Mouse (Mus musculus) CH12.LX (cell line): Measurements from ENCODE around the gene Cfap20.

Experiments
- CTCF ChIP-seq, 2 experiments: IDR thresholded peaks in 1 of 2; conservative IDR thresholded peaks in 1 of 2; 2 replicates each; pipeline ENCODE4 v1.5.1; 2011 to 2012; ENCODE audit warnings: low read depth in 2 of 2, low read length in 2 of 2, improper control_type of control experiment in 1 of 2, inconsistent platforms in 1 of 2, mild to moderate bottlenecking in 1 of 2, moderate library complexity in 1 of 2
- JUND ChIP-seq: conservative IDR thresholded peaks from 2 replicates; pipeline ENCODE4 v1.6.1; 2011; ENCODE audit warnings: low read depth, low read length, improper control_type of control experiment
- KAT2A ChIP-seq: IDR thresholded peaks from 2 replicates; pipeline ENCODE4 v1.6.1; 2012; ENCODE audit warnings: low read length, improper control_type of control experiment, inconsistent platforms; ENCODE audit not compliant: insufficient replicate concordance
- MAFK ChIP-seq: IDR thresholded peaks from 2 replicates; pipeline ENCODE4 v1.6.1; 2011; ENCODE audit warnings: low read length, improper control_type of control experiment; ENCODE audit not compliant: insufficient replicate concordance
- NELFE ChIP-seq: IDR thresholded peaks from 2 replicates; pipeline ENCODE4 v1.6.1; 2011; ENCODE audit warnings: low read depth, low read length, improper control_type of control experiment
- TCF12 ChIP-seq: IDR thresholded peaks from 2 replicates; pipeline ENCODE4 v1.6.1; 2014; ENCODE audit warnings: low read depth, mild to moderate bottlenecking, inconsistent platforms, low read length, improper control_type of control experiment

DNA sequence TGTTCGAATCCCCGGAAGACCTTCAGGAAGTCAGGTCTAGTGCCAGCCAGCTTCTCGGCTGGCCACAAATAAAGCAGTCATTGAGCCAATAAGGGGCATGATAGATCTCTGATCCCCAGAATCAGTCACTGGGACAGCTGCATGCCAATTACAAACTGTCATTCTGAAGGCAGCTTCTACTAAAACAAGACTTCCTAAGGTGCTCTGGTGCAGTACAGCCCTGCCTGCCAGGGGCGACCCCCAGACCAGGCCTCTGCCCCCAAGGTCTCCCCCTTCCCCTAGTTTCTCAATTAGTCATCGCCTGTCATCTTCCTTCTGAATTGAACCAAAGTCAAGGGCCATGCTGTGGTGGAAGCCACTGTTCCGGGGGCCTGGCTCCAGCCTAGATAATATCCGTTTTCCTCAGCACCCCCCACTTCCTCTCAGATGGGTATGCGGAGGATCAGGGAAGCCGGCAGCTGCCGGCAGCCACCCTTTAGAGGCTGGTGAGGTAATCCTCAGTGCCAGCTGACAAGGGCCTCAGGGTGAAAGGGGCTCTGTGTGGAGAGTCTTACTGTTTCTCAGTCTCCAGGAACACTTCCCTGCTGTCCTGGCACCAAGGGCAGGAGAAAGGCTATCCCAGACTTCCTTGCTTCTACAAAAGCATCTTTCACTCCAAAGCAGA is 23.2 kb downstream of the Cfap20 start:
- TF ChIP-seq JUND, result no peak
- TF ChIP-seq CTCF (conservative IDR thresholded peaks at IDR 0.05 in 1 of 2, IDR thresholded peaks at IDR 0.05 in 1 of 2; ENCODE audit: low read depth in 2 of 2, low read length in 2 of 2), result no peak
- TF ChIP-seq MAFK, result no peak
- no peak for TF ChIP-seq TCF12
- TF ChIP-seq KAT2A, result no peak
- no peak for TF ChIP-seq NELFE
